Mouse (Mus musculus): Measurements from ENCODE around the gene Pctp. TPM values are rescaled to one million over a fixed set of nuclear protein-coding genes. Genes with fewer than 3 reads are reported as not detected.
A peak's percentile ranks its signal among the peaks of the same experiment; 100 is the strongest.

The Pctp gene
- total and polyA plus RNA-seq, 3 experiments = 6.4 to 10.2 TPM; not detected in 1

GRCm38 (mm10) chr11:89982918-89983317 is 19.8 kb downstream of the Pctp start:
- Histone ChIP-seq H3K36me3 (ENCODE audit: control insufficient read depth in 1 of 2, insufficient read depth in 2 of 2, low read length in 2 of 2) (peaks cover 0 to 69% of the 10 kb centered on the region in 2 experiments; a peak in 2 of 4 replicates), H3K9me3 (replicated peaks; ENCODE audit: insufficient read depth, low read length) (no peaks in the 10 kb centered on the region), H3K79me2 (ENCODE audit: control insufficient read depth, insufficient read depth, low read length, poor library complexity) (no peaks in the 10 kb centered on the region), H3K27me3 (ENCODE audit: control insufficient read depth in 1 of 2, insufficient read depth in 2 of 2, low read length in 2 of 2) (no peaks in the 10 kb centered on the region), H3K9ac (ENCODE audit: control insufficient read depth, low read depth, low read length, poor library complexity, severe bottlenecking) (no peak overlapping the region), H3K4me1 (ENCODE audit: control insufficient read depth in 1 of 2, insufficient read depth in 2 of 2, low read length in 2 of 2) (peaks cover 38 to 71% of the 10 kb centered on the region in 2 experiments), H3K27ac (ENCODE audit: control insufficient read depth, low read depth, low read length) (peak overlapping the region; percentile 51), H3K4me3 (ENCODE audit: control insufficient read depth in 1 of 2, insufficient read depth in 1 of 2, low read depth in 2 of 2, low read length in 2 of 2) (no peak overlapping the region)
- peak; percentile 74 for DNase-seq (ENCODE audit: low read depth, low spot score)
- peak; percentile 38; the same call in 1 of the 2 replicates for TF ChIP-seq ZNF384 (IDR thresholded peaks at IDR 0.05; ENCODE audit: low read depth, low read length)
- no peak for TF ChIP-seq HCFC1 (IDR thresholded peaks at IDR 0.05; ENCODE audit: low read depth, low read length)
- 0 out of 4 replicates have a peak, but pooled peaks of 1 of the 2 experiments have one; percentile 27 for TF ChIP-seq USF2 (IDR thresholded peaks at IDR 0.05; ENCODE audit: borderline replicate concordance in 1 of 2, insufficient read depth in 1 of 2, low read depth in 1 of 2, low read length in 2 of 2)
- no peak for TF ChIP-seq MXI1 (IDR thresholded peaks at IDR 0.05; ENCODE audit: low read depth, low read length)
- no peak for TF ChIP-seq ZMIZ1 (IDR thresholded peaks at IDR 0.05; ENCODE audit: low read depth, low read length)
- peak; percentile 45 for TF ChIP-seq RAD21 (IDR thresholded peaks at IDR 0.05; ENCODE audit: low read depth, low read length)
- TF ChIP-seq ELF1 (IDR thresholded peaks at IDR 0.05; ENCODE audit: low read depth, low read length) = no peak
- no peak for TF ChIP-seq MAFK (IDR thresholded peaks at IDR 0.05; ENCODE audit: borderline replicate concordance, low read depth, low read length)
- TF ChIP-seq MEF2A (IDR thresholded peaks at IDR 0.05; ENCODE audit: extremely low read depth, insufficient replicate concordance, low read depth, low read length, poor library complexity, severe bottlenecking) = no peak
- TF ChIP-seq TAL1 (IDR thresholded peaks at IDR 0.05; ENCODE audit: low read length) = peak; percentile 38
- TF ChIP-seq CHD2 (IDR thresholded peaks at IDR 0.05; ENCODE audit: low read length) = no peak
- peak; percentile 12 to 59 (median 26); a peak in 3 of 6 replicates for TF ChIP-seq CTCF (IDR thresholded peaks at IDR 0.05 in 2 of 3, conservative IDR thresholded peaks at IDR 0.05 in 1 of 3; ENCODE audit: control insufficient read depth in 1 of 3, insufficient read depth in 1 of 3, low read depth in 2 of 3, low read length in 3 of 3, poor library complexity in 1 of 3, severe bottlenecking in 1 of 3)
- no peak for TF ChIP-seq TBP (IDR thresholded peaks at IDR 0.05; ENCODE audit: low read depth, low read length)
- peak; percentile 62 for TF ChIP-seq TCF12 (IDR thresholded peaks at IDR 0.05; ENCODE audit: low read depth, low read length)
- no peak for TF ChIP-seq POLR2A (IDR thresholded peaks at IDR 0.05; ENCODE audit: control insufficient read depth in 1 of 2, insufficient read depth in 1 of 2, low read depth in 1 of 2, low read length in 2 of 2, poor library complexity in 1 of 2)
- no peak for TF ChIP-seq ZKSCAN1 (IDR thresholded peaks at IDR 0.05; ENCODE audit: low read depth, low read length)
- TF ChIP-seq SMC3 (IDR thresholded peaks at IDR 0.05; ENCODE audit: low read depth, low read length) = peak; percentile 51
- TF ChIP-seq NELFE (IDR thresholded peaks at IDR 0.05; ENCODE audit: low read depth, low read length) = no peak
- peak; percentile 61; the same call in 1 of the 2 replicates for TF ChIP-seq BHLHE40 (IDR thresholded peaks at IDR 0.05; ENCODE audit: borderline replicate concordance, low read depth, low read length)
- TF ChIP-seq MYC (IDR thresholded peaks at IDR 0.05; ENCODE audit: low read depth, low read length) = 0 out of 2 replicates have a peak, but pooled peaks have one; percentile 48
- TF ChIP-seq E2F4 (IDR thresholded peaks at IDR 0.05; ENCODE audit: borderline replicate concordance, low read depth, low read length) = no peak
- TF ChIP-seq NRF1 (IDR thresholded peaks at IDR 0.05; ENCODE audit: insufficient read depth, low read depth, low read length, poor library complexity, severe bottlenecking) = no peak
- no peak for TF ChIP-seq JUND (IDR thresholded peaks at IDR 0.05; ENCODE audit: low read depth, low read length)
- no peak for TF ChIP-seq POLR2AphosphoS2 (IDR thresholded peaks at IDR 0.05; ENCODE audit: low read length)
- peak; percentile 16; the same call in 1 of the 2 replicates for TF ChIP-seq ZC3H11A (IDR thresholded peaks at IDR 0.05; ENCODE audit: low read depth, low read length)
- no peak for TF ChIP-seq RCOR1 (IDR thresholded peaks at IDR 0.05; ENCODE audit: low read depth, low read length)
- peak; percentile 28; the same call in 1 of the 2 replicates for TF ChIP-seq MYB (IDR thresholded peaks at IDR 0.05; ENCODE audit: low read depth, low read length)
- no peak for TF ChIP-seq GABPA (IDR thresholded peaks at IDR 0.05; ENCODE audit: low read depth, low read length)
- no peak for TF ChIP-seq KAT2A (conservative IDR thresholded peaks at IDR 0.05; ENCODE audit: low read depth, low read length)
- TF ChIP-seq GATA1 (IDR thresholded peaks at IDR 0.05; ENCODE audit: low read depth, low read length) = 0 out of 2 replicates have a peak, but pooled peaks have one; percentile 17
- TF ChIP-seq MAX (IDR thresholded peaks at IDR 0.05; ENCODE audit: low read length) = peak; percentile 35; the same call in 1 of the 2 replicates
- TF ChIP-seq USF1 (IDR thresholded peaks at IDR 0.05; ENCODE audit: low read depth, low read length) = peak; percentile 81
- no peak for TF ChIP-seq POLR2AphosphoS5 (IDR thresholded peaks at IDR 0.05; ENCODE audit: borderline replicate concordance, low read depth, low read length)
- TF ChIP-seq SIN3A (IDR thresholded peaks at IDR 0.05; ENCODE audit: low read length) = 0 out of 2 replicates have a peak, but pooled peaks have one; percentile 55
- no peak for TF ChIP-seq MAZ (IDR thresholded peaks at IDR 0.05; ENCODE audit: low read depth, low read length)
- TF ChIP-seq ETS1 (IDR thresholded peaks at IDR 0.05; ENCODE audit: low read depth, low read length) = peak; percentile 74
- no peak for TF ChIP-seq CHD1 (IDR thresholded peaks at IDR 0.05; ENCODE audit: low read depth, low read length)
